Mouse (Mus musculus) monocyte, adult 2 months (primary cell): ENCODE data around the gene Dbn1.

ENCODE experiments used
- DNase-seq, 2 experiments: peaks; one replicate each; pipeline ENCODE4 v3.0.0; 2022; ENCODE audit warnings: low spot score in 2 of 2, low read depth in 1 of 2

Dbn1 gene

GRCm38 (mm10) chr13:55510668-55511491 lies 23.0 kb upstream of the Dbn1 start:
- DNase-seq = peak; percentile 37 to 50

DNA sequence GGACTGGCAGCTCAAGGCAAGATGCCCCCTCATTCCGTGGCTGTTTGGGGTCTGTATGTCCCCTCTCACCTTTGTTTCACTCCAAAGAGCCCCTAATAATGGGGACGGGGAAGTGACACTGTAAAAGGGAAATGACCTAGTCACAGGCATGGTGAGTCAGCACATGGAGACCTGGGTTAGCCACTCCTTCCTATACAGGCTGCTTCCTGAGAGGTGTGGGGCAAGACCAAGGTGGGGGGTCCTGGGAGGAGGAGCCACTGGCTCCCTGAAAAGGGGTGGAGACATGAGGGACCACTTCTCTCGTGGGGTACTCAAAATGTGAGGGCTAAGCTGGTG lies 22.4 kb upstream of the Dbn1 start:
- peak in 1 of 2 experiments; percentile 51 for DNase-seq

DNA sequence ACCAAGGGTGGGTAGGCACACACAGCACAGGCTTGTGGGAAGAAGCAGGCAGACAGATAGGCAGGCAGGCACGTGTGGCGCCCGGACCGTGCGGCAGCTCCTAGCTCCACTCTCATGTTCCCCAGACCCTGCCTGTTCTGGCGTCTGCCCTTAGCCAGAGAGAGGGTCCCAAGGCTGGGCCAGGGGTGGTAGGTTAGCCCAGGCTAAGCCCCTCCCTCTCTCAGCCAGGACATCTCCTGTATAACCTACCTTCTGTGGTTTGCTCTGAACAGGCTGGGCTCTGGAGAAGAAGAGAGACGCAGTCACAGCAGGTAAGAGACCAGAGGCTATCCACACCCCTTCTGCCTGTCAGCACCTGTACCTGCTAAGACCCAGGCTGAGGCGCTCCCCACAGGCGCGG lies 20.6 kb upstream of the Dbn1 start:
- DNase-seq = no peak

- no peak for DNase-seq
These were observed 20.0 kb upstream of the Dbn1 start for GRCm38 (mm10) chr13:55507877-55508276.

GRCm38 (mm10) chr13:55506697-55507096 lies 18.8 kb upstream of the Dbn1 start:
- no peak for DNase-seq

- no peak for DNase-seq
These were observed 17.9 kb upstream of the Dbn1 start for GRCm38 (mm10) chr13:55505810-55506209.

GRCm38 (mm10) chr13:55504390-55504789 lies 16.5 kb upstream of the Dbn1 start:
- DNase-seq = no peak

- DNase-seq = no peak
These were observed 14.5 kb upstream of the Dbn1 start for GRCm38 (mm10) chr13:55502405-55502804.

GRCm38 (mm10) chr13:55500575-55500974 lies 12.7 kb upstream of the Dbn1 start:
- DNase-seq = no peak

DNA sequence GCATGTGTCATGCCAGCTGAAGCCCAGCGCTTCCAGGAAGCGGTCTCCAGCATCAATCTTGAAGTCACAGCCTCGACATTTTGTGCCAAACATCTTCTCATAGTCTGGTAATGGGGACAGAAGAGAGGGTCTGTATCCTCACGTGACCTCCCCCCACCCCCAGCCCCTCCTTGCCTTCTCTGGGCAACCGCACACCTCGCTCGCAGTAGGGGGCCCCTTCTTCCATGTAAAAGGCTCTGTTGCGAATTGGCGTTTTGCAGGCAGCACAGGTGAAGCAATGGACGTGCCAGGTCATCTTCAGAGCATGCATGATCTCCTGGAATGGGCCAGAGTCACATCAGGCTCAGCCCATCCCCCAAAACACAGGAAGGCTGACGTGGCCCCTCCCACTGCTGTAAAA lies 11.0 kb upstream of the Dbn1 start:
- DNase-seq = no peak

DNA sequence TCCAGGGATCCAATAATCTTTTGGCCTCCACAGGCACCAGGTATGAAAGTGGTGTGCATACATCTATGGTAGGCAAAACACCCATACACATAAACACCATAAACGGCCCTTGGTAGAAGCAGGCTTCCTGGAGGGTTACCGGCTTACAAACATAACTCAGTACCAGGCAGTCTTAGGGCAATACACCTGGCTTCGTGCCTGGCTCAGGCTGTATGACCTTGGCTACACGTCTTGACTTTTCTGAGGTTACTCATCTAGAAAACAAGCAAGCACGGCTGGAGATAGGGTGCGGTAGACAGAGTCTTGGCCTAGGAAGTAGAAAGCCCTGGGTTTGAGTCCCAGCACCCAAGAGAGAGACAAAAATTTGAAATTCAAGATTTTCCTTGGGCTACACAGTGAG lies 8.8 kb upstream of the Dbn1 start:
- no peak for DNase-seq

- DNase-seq = no peak
These were observed 7.8 kb upstream of the Dbn1 start for GRCm38 (mm10) chr13:55495702-55496101.

DNA sequence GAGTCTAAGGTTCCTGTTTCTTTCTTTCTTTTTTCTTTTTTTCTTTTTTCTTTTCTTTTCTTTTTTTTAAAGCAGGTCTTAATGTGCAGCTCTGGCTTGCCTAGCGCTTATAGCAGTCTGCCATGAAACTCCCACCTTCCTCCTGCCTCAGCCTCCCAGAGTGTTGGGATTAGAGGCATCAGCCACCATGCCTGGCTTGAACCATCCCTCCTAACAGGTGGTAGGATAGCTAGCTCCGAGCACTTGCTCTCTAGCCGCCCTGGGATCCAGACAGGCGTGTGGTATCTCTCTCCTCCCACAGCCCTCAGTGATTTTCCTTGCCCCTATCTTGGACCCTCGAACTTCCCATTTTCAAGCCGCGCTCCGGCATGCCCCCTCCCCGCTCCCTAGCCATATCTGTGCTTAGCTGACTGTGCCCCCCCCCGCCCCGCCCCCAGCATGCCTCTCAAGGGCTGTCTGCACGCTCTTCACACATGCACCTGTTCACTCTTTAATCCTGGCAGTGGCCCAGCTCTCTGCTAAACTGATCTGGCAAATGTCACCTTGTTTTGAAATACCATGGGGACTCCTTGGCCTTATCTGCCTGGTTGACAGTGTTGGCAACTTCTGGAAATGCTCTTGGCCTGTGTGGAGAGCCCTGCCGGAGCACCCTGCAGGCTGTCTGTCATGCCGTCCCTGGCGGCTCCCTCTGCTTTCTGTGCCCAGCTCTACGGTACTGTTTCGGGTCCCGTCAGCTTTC lies 7.1 kb upstream of the Dbn1 start:
- DNase-seq = no peak

- no peak for DNase-seq
These were observed 6.3 kb upstream of the Dbn1 start for GRCm38 (mm10) chr13:55494257-55494656.

DNA sequence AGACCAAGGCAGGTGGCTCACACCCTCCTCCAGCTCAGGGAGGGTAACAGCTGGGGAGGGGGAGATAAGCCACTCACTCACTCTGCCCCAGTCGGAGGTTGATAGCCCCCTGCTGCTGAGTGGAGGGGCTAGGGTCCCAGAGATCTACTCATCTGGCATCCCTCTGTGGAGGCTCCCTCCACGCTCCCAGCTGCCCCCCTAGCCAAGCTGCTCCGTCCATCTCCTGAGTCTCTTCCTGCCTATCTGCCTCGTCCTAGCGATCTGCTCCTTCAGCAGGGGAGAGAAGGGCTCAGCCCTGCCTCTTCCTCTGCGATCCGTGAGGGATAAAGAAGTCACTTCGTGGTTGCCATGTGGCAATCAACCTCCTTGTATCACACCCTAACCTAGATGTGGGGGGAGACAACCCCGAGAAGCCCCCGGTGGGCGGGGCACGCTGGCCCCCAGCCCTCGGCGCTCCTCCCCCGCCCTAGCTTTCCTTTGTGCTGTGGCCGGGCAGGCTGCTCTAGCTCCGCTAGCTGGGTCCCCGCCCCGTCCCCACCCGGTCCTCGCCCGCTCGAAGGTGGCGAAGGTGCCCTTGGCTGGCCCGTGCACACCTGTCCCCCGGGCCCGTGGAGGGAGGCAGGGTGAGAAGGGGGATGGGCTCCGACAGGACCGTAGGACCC lies 864 bp downstream of the Dbn1 start:
- no peak for DNase-seq

DNA sequence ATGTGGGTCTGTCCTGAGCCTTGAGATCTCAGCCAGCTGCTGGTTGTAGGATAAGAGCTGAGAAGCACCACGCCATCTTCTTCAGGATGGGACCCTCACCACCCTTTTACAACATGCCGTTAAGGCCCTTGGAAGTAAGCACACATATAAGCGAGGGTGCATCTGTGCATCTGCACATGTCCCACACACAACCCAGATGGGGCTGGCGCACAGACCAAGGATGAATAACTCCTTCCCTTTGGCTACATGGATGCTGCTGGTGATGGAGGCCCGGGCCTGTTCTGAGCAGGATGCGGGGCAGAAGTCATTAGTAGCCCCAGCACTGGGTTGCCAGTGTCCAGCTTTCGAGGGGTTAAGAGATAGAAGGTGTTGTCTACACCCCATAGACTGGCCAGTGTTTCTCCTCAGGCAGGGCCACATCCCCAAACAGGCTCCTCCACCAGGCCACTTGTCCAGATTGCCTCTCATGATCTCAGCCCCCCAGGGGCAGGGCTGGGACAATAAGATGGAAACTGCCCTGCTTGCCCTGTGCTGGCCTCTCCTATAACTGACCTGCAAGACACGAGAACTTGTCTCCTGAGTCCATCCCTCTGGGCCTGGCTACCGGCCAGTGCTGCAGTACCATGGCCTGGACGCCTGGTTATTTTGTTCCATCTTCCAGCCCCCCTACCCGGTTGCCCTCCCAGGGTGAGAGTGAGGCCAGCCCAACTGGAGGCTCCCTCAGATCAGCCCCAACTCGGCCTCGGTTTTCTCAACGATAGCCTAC lies 1.7 kb downstream of the Dbn1 start:
- DNase-seq = no peak

GRCm38 (mm10) chr13:55484520-55485088 lies 3.3 kb downstream of the Dbn1 start:
- DNase-seq = no peak

DNA sequence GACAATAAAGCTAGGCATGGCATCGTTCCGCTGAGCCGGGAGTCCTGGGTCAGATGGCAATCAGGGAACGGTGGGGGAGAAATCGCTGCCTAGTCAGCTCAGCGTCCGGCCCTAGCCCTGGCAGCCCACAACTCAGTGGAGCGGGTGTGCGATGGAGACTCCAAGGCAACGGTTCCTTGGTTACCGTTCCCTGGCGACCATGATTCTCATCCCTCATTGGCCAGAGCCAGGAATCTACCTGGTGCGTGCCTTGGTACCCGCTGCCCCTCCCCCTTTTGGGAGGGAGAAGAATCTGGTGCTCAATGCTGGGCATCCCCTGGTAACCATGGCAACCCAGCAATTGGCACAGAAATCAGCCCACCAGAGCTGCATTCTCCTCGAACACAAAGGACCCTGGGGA lies 4.3 kb downstream of the Dbn1 start:
- no peak for DNase-seq

- DNase-seq = no peak
These were observed 4.8 kb downstream of the Dbn1 start for GRCm38 (mm10) chr13:55483071-55483470.

- DNase-seq = no peak
These were observed 5.4 kb downstream of the Dbn1 start for GRCm38 (mm10) chr13:55482542-55482941.

- DNase-seq = no peak
These were observed 8.0 kb downstream of the Dbn1 start for GRCm38 (mm10) chr13:55479929-55480328.
